9 mouse cellular contexts compared by ENCODE assay signal in genomic region chr9:44085276-44085675, GRCm38 (mm10). TPM values are rescaled to one million over a fixed set of nuclear protein-coding genes. Genes with fewer than 3 reads are reported as not detected.
A peak's percentile ranks its signal among the peaks of the same experiment; 100 is the strongest.
DNase-seq lines count a peak whose midpoint lies in the region; ATAC-seq and TF ChIP-seq lines count a peak whose summit lies in the region.
"Had no signal": no experiment of that assay in that cellular context is flagged by ENCODE, and none has a peak within 500 bp of the region (broad histone marks: within the 10 kb centered on the region; RNA-seq: fewer than 3 reads in every experiment).

No protein-coding gene starts in this region.

- no peaks in the 10 kb centered on the region for H3K9me3 ChIP-seq in kidney, embryonic 16.5 days (ENCODE audit: low read length)
- H3K9me3 ChIP-seq in hindbrain, embryonic 14.5 days (ENCODE audit: control insufficient read depth, low read length): no peaks in the 10 kb centered on the region
- no peaks in the 10 kb centered on the region for H3K9me3 ChIP-seq in midbrain, postnatal 0 days (ENCODE audit: low read length)

- H3K4me3 ChIP-seq in kidney, embryonic 16.5 days (ENCODE audit: low read length): peak overlapping the region; percentile 60
- H3K4me3 ChIP-seq in cortical plate, adult 2 months (ENCODE audit: insufficient read depth, low read length): peak overlapping the region; percentile 53
- H3K4me3 ChIP-seq in hindbrain, embryonic 14.5 days (replicated peaks; ENCODE audit: low read length): peak overlapping the region; percentile 42
- H3K4me3 ChIP-seq in midbrain, postnatal 0 days (ENCODE audit: low read depth, low read length): peak overlapping the region; percentile 57

- H3K36me3 ChIP-seq in kidney, embryonic 16.5 days (ENCODE audit: insufficient read depth, low read length): no peaks in the 10 kb centered on the region
- no peaks in the 10 kb centered on the region for H3K36me3 ChIP-seq in hindbrain, embryonic 14.5 days (replicated peaks; ENCODE audit: control insufficient read depth, insufficient read depth)
- H3K36me3 ChIP-seq in midbrain, postnatal 0 days (ENCODE audit: insufficient read depth, low read length): no peaks in the 10 kb centered on the region

- peak overlapping the region; percentile 91 for H3K4me2 ChIP-seq in kidney, embryonic 16.5 days (replicated peaks; ENCODE audit: low read depth, low read length)
- H3K4me2 ChIP-seq in hindbrain, embryonic 14.5 days (replicated peaks): peak overlapping the region; percentile 99
- H3K4me2 ChIP-seq in midbrain, postnatal 0 days (ENCODE audit: low read depth, low read length, poor library complexity, severe bottlenecking): peak overlapping the region; percentile 100

- no peak overlapping the region for H3K27ac ChIP-seq in kidney, embryonic 16.5 days (ENCODE audit: low read length)
- peak overlapping the region; percentile 87 for H3K27ac ChIP-seq in cortical plate, adult 2 months (ENCODE audit: insufficient read depth, low read length)
- H3K27ac ChIP-seq in hindbrain, embryonic 14.5 days: no peak overlapping the region
- no peak overlapping the region for H3K27ac ChIP-seq in midbrain, postnatal 0 days (ENCODE audit: low read depth, low read length)

- peaks cover 69% of the 10 kb centered on the region for H3K4me1 ChIP-seq in kidney, embryonic 16.5 days (ENCODE audit: insufficient read depth, low read length)
- peaks cover 15% of the 10 kb centered on the region for H3K4me1 ChIP-seq in cortical plate, adult 2 months (ENCODE audit: control insufficient read depth, insufficient read depth, low read length)
- H3K4me1 ChIP-seq in hindbrain, embryonic 14.5 days (replicated peaks; ENCODE audit: control insufficient read depth, insufficient read depth, low read length): peaks cover 16% of the 10 kb centered on the region
- H3K4me1 ChIP-seq in midbrain, postnatal 0 days (ENCODE audit: insufficient read depth, low read length): peaks cover 19% of the 10 kb centered on the region; the same call in 1 of the 2 replicates

- no peak; the same call in 1 of the 2 replicates for ATAC-seq in kidney, embryonic 16.5 days (ENCODE audit: low FRiP score, low TSS enrichment)
- ATAC-seq in hindbrain, embryonic 14.5 days (ENCODE audit: low FRiP score): no peak
- ATAC-seq in midbrain, postnatal 0 days (ENCODE audit: low FRiP score): no peak; the same call in 1 of the 2 replicates

- TF ChIP-seq POLR2A in cortical plate, adult 2 months (IDR thresholded peaks at IDR 0.05; ENCODE audit: extremely low read depth, insufficient read depth, low read length): no peak

- no peak for TF ChIP-seq CTCF in cortical plate, adult 2 months (IDR thresholded peaks at IDR 0.05; ENCODE audit: extremely low read depth, insufficient read depth, low read length)
- TF ChIP-seq CTCF in midbrain, postnatal 0 days (IDR thresholded peaks at IDR 0.05): no peak

- H3K27me3 ChIP-seq in kidney, embryonic 16.5 days (ENCODE audit: insufficient read depth, low read length): 0 out of 2 replicates have a peak, but pooled peaks cover 3% of the 10 kb centered on the region
- peaks cover 40% of the 10 kb centered on the region for H3K27me3 ChIP-seq in hindbrain, embryonic 14.5 days (ENCODE audit: control insufficient read depth, insufficient read depth, low read length)
- H3K27me3 ChIP-seq in midbrain, postnatal 0 days (ENCODE audit: insufficient read depth, low read length): peaks cover 16% of the 10 kb centered on the region

- 5% methylated on average over 10 of the region's 10 CpGs for WGBS in kidney, embryonic 16.5 days
- WGBS in hindbrain, embryonic 14.5 days: 4% methylated on average over 10 of the region's 10 CpGs
- WGBS in midbrain, postnatal 0 days: 3% methylated on average over 10 of the region's 10 CpGs

- peak overlapping the region; percentile 73 for H3K9ac ChIP-seq in kidney, embryonic 16.5 days (replicated peaks; ENCODE audit: low read length)
- H3K9ac ChIP-seq in hindbrain, embryonic 14.5 days: peak overlapping the region; percentile 64
- peak overlapping the region; percentile 56 for H3K9ac ChIP-seq in midbrain, postnatal 0 days (replicated peaks; ENCODE audit: low read length, poor library complexity, severe bottlenecking)

- no peak for DNase-seq in kidney, postnatal 36 days
- DNase-seq in hindbrain, embryonic 14.5 days (ENCODE audit: low spot score): no peak
- DNase-seq in midbrain, postnatal 0 days (ENCODE audit: low spot score): no peak
- no peak for DNase-seq in natural killer cell, adult 2 months (ENCODE audit: low spot score in 2 of 2)
- DNase-seq in retina, embryonic 14.5 days (ENCODE audit: low spot score): no peak
- DNase-seq in spleen, postnatal 14 days (ENCODE audit: low spot score in 2 of 2): no peak

RNA-seq across cellular contexts. Expression of gene Mfrp, which starts 16.3 kb away (rescaled TPM):
- polyA plus RNA-seq in kidney, embryonic 16.5 days (2015; fragmentation: Nextera tagmentation; extraction: Ambion mirVana): 0.10 and 0.25 TPM in 2 replicates
- polyA plus RNA-seq in cortical plate, adult 2 months (2012; rRNA removed): 0.15 and 0.35 TPM in 2 replicates
- 0.31 and 0.41 TPM in 2 replicates for polyA plus RNA-seq in hindbrain, embryonic 14.5 days (2014; fragmentation: Nextera tagmentation; extraction: Ambion mirVana)
- 0.19 and 2.8 TPM in 2 replicates for total RNA-seq in midbrain, postnatal 0 days (2014; rRNA removed)
- polyA plus RNA-seq in midbrain, postnatal 0 days (2015; fragmentation: Nextera tagmentation; extraction: Ambion mirVana): 0.05 TPM in 1 of 2 replicates, not detected in the other
- total RNA-seq: adrenal gland, adult 18-20 months had no signal

RNA-seq across cellular contexts. Expression of gene Usp2, which starts 18.5 kb away (rescaled TPM):
- polyA plus RNA-seq in kidney, embryonic 16.5 days (2015; fragmentation: Nextera tagmentation; extraction: Ambion mirVana): 53.9 and 57.7 TPM in 2 replicates
- 50.1 and 50.9 TPM in 2 replicates for polyA plus RNA-seq in cortical plate, adult 2 months (2012; rRNA removed)
- polyA plus RNA-seq in hindbrain, embryonic 14.5 days (2014; fragmentation: Nextera tagmentation; extraction: Ambion mirVana): 8.4 and 11.6 TPM in 2 replicates
- 7.5 and 8.0 TPM in 2 replicates for total RNA-seq in midbrain, postnatal 0 days (2014; rRNA removed)
- 14.5 and 15.1 TPM in 2 replicates for polyA plus RNA-seq in midbrain, postnatal 0 days (2015; fragmentation: Nextera tagmentation; extraction: Ambion mirVana)

RNA-seq across cellular contexts. Expression of gene C1qtnf5, which starts 21.8 kb away (rescaled TPM):
- polyA plus RNA-seq in kidney, embryonic 16.5 days (2015; fragmentation: Nextera tagmentation; extraction: Ambion mirVana): 4.7 and 5.7 TPM in 2 replicates
- polyA plus RNA-seq in cortical plate, adult 2 months (2012; rRNA removed): 24.7 and 30.5 TPM in 2 replicates
- 7.0 and 8.0 TPM in 2 replicates for polyA plus RNA-seq in hindbrain, embryonic 14.5 days (2014; fragmentation: Nextera tagmentation; extraction: Ambion mirVana)
- total RNA-seq in midbrain, postnatal 0 days (2014; rRNA removed): 16.6 and 29.0 TPM in 2 replicates
- polyA plus RNA-seq in midbrain, postnatal 0 days (2015; fragmentation: Nextera tagmentation; extraction: Ambion mirVana): 9.9 and 10.7 TPM in 2 replicates

RNA-seq across cellular contexts. Expression of gene Gm49380, which starts 28.0 kb away (rescaled TPM):
- 0.22 and 0.25 TPM in 2 replicates for polyA plus RNA-seq in kidney, embryonic 16.5 days (2015; fragmentation: Nextera tagmentation; extraction: Ambion mirVana)
- polyA plus RNA-seq in cortical plate, adult 2 months (2012; rRNA removed): 0.10 and 0.19 TPM in 2 replicates
- 0.35 TPM in 1 of 2 replicates, not detected in the other for polyA plus RNA-seq in hindbrain, embryonic 14.5 days (2014; fragmentation: Nextera tagmentation; extraction: Ambion mirVana)
- total RNA-seq in midbrain, postnatal 0 days (2014; rRNA removed): not detected in 2 replicates
- 0.07 and 0.27 TPM in 2 replicates for polyA plus RNA-seq in midbrain, postnatal 0 days (2015; fragmentation: Nextera tagmentation; extraction: Ambion mirVana)

RNA-seq across cellular contexts. Expression of gene Rnf26, which starts 28.0 kb away (rescaled TPM):
- polyA plus RNA-seq in kidney, embryonic 16.5 days (2015; fragmentation: Nextera tagmentation; extraction: Ambion mirVana): 75.0 and 87.0 TPM in 2 replicates
- 29.5 and 30.3 TPM in 2 replicates for polyA plus RNA-seq in cortical plate, adult 2 months (2012; rRNA removed)
- polyA plus RNA-seq in hindbrain, embryonic 14.5 days (2014; fragmentation: Nextera tagmentation; extraction: Ambion mirVana): 30.6 and 32.7 TPM in 2 replicates
- 13.0 and 15.0 TPM in 2 replicates for total RNA-seq in midbrain, postnatal 0 days (2014; rRNA removed)
- polyA plus RNA-seq in midbrain, postnatal 0 days (2015; fragmentation: Nextera tagmentation; extraction: Ambion mirVana): 33.4 and 34.1 TPM in 2 replicates
